Mouse (Mus musculus) spleen, postnatal 14 days (tissue): ENCODE results near the gene Gm49387.
A peak's percentile ranks its signal among the peaks of the same experiment; 100 is the strongest.

Source experiments
- DNase-seq, 2 experiments: peaks; one replicate each; pipeline ENCODE4 v3.0.0; 2021 to 2022; ENCODE audit warnings: low spot score in 2 of 2

The Gm49387 gene

GRCm38 (mm10) chr14:31531506-31532148 lies 109.1 kb downstream of the Gm49387 start:
- DNase-seq, result peak; percentile 37 to 43

GRCm38 (mm10) chr14:31530847-31531246 lies 109.8 kb downstream of the Gm49387 start:
- DNase-seq, result no peak

- DNase-seq, result no peak
Observed at GRCm38 (mm10) chr14:31525040-31525810, 115.5 kb downstream of the Gm49387 start.

GRCm38 (mm10) chr14:31521318-31521717 lies 119.4 kb downstream of the Gm49387 start:
- DNase-seq, result no peak

GRCm38 (mm10) chr14:31519165-31519564 lies 121.5 kb downstream of the Gm49387 start:
- no peak for DNase-seq

- DNase-seq, result no peak
Observed at GRCm38 (mm10) chr14:31515895-31516294, 124.8 kb downstream of the Gm49387 start.

GRCm38 (mm10) chr14:31510322-31510721 lies 130.4 kb downstream of the Gm49387 start:
- DNase-seq, result no peak

GRCm38 (mm10) chr14:31509911-31510310 lies 130.8 kb downstream of the Gm49387 start:
- no peak for DNase-seq

- DNase-seq, result no peak
Observed at GRCm38 (mm10) chr14:31506456-31506855, 134.2 kb downstream of the Gm49387 start.

GRCm38 (mm10) chr14:31503406-31503805 lies 137.3 kb downstream of the Gm49387 start:
- DNase-seq, result no peak
